Mouse (Mus musculus) urinary bladder, postnatal 0 days (tissue): ENCODE data around the gene Gm13030. TPM values are rescaled to one million over a fixed set of nuclear protein-coding genes. Genes with fewer than 3 reads are reported as not detected.

ENCODE experiments used
- polyA plus RNA-seq: library from polyadenylated mRNA; unstranded; fragments of >200 nt; fragmentation: Nextera tagmentation; extraction: Ambion mirVana; gene quantifications from 2 replicates; pipeline ENCODE4 v1.2.1, GENCODE M21; 2015

The Gm13030 gene
- polyA plus RNA-seq: not detected in 2 replicates

DNA sequence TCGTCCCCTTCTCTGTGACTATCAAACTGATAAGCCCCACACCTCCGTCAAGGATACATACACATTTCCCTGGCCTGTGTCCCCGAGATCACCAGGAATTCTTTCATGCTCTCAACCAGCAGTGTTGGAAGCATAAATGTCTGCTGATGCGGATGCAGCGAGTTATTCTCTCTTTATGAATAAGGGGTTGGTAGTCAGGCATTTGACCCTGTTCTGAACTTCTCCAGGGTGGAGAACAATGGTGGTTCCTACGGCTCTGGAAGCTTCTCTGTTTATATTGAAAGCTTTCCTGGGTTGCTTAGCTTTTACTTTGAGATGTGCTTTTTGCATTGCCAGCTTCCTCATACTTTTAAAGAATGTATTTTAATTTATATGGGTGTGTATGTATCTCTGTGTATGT lies at the start of gene Gm13030:
TSS of gene Gm13030 (minus strand) at position 101 of the 400 bp plus-strand sequence.

DNA sequence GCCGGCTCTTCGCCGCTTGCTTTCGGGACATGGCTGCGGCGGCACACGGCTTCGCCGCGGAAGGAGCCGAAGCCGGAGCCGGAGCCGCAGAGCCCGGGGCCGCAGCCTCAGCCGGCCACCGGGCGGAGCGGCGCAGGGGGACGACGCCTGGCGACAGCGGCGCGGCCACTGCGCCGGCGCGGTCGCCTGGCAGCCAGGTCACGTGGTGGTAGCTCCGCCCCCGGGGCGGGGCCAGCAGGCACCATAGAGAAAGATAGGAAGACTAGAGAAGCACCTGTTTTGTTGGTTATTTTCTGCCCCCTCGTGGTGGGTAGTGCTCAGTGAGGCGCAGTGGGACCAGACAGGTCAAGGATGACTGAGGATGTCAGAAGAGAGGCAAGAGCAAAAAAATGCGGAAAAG lies 40.0 kb upstream of the Gm13030 start, which contains the start of gene Otud3:
TSS of gene Otud3 (minus strand) at position 149 of the 400 bp plus-strand sequence.

DNA sequence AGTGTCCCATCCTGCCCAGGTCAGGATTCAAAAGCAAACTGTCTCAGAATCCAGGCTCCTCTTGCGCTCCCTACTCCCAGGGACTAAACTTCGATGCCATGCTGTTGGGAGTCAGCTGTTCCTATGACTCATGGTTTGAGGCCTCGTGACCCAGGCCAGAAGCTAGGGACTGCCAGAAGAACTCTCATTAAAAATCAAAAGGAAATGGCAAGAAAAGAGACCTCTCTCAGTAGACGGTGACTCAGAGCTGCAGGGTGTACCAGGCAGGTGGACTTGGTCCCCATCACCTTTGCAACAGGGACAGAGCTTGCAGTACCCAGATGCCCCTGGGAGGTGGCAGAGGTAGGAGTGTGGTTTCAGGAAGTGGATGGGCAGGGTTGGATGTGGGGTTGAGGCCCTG lies 4.0 kb upstream of the Gm13030 start, which contains the start of gene Pla2g2e:
TSS of gene Pla2g2e (plus strand) at position 212 of the 400 bp plus-strand sequence.

GRCm38 (mm10) chr4:138863344-138863998 lies 10.3 kb downstream of the Gm13030 start, which contains the start of gene Pla2g5:
Gene Pla2g5, minus strand, starts transcription at chr4:138863482.

Other genes starting within 250 kb of the Gm13030 start
- gene Vwa5b1, start 238.1 kb downstream of the Gm13030 start, polyA plus RNA-seq: not detected in 2 replicates
- not detected in 2 replicates for gene Pla2g2c, start 149.2 kb downstream of the Gm13030 start, polyA plus RNA-seq
- 0.16 and 0.19 TPM in 2 replicates for gene Ubxn10, start 136.8 kb downstream of the Gm13030 start, polyA plus RNA-seq
- not detected in 2 replicates for gene Pla2g2f, start 116.3 kb downstream of the Gm13030 start, polyA plus RNA-seq
- gene Pla2g2d, start 98.2 kb downstream of the Gm13030 start, polyA plus RNA-seq: not detected in 2 replicates
- gene Pla2g5, start 10.5 kb downstream of the Gm13030 start, polyA plus RNA-seq: not detected in 2 replicates
- 0.28 and 1.3 TPM in 2 replicates for gene Pla2g2e, start 4.0 kb upstream of the Gm13030 start, polyA plus RNA-seq
- gene Otud3, start 40.0 kb upstream of the Gm13030 start, polyA plus RNA-seq: 1.8 and 3.4 TPM in 2 replicates
- gene Rnf186, start 93.1 kb upstream of the Gm13030 start, polyA plus RNA-seq: 0.33 and 0.63 TPM in 2 replicates
- 17.6 and 18.9 TPM in 2 replicates for gene Tmco4, start 98.9 kb upstream of the Gm13030 start, polyA plus RNA-seq
- gene Htr6, start 201.6 kb upstream of the Gm13030 start, polyA plus RNA-seq: 0.05 TPM in 1 of 2 replicates, not detected in the other
- 101 and 105 TPM in 2 replicates for gene Nbl1, start 219.0 kb upstream of the Gm13030 start, polyA plus RNA-seq